Mouse (Mus musculus) olfactory bulb, adult 2 months (tissue): ENCODE results near the gene Cyp4a31.

Experiments used
- CTCF ChIP-seq: fragments of 200-500 bp; IDR thresholded peaks from 2 replicates; pipeline ENCODE4 v1.5.1; 2012; ENCODE audit warnings: low read depth, mild to moderate bottlenecking, low read length, moderate library complexity; ENCODE audit not compliant: insufficient read depth
- POLR2A ChIP-seq: fragments of 200-500 bp; IDR thresholded peaks from 2 replicates; pipeline ENCODE4 v1.6.1; 2012; ENCODE audit warnings: mild to moderate bottlenecking, low read depth, low read length, moderate library complexity; ENCODE audit not compliant: insufficient read depth

- TF ChIP-seq CTCF (no peak), POLR2A (no peak)
Observed at GRCm38 (mm10) chr4:115557861-115558561, 5.4 kb upstream of the Cyp4a31 start.
